Mouse (Mus musculus) C2C12 (cell line): ENCODE measurements around the gene Plekha4.

Source experiments
- CTCF ChIP-seq: IDR thresholded peaks from one replicate; pipeline ENCODE4 v1.5.1; 2011; ENCODE audit not compliant: control insufficient read depth, insufficient read depth, insufficient read length
- MAX ChIP-seq: IDR thresholded peaks from one replicate; pipeline ENCODE4 v1.6.1; 2011; ENCODE audit warnings: mild to moderate bottlenecking, control low read depth
- MYOG ChIP-seq: IDR thresholded peaks from one replicate; pipeline ENCODE4 v1.6.1; 2011; ENCODE audit not compliant: control insufficient read depth, insufficient read length; ENCODE audit errors: extremely low read depth

DNA sequence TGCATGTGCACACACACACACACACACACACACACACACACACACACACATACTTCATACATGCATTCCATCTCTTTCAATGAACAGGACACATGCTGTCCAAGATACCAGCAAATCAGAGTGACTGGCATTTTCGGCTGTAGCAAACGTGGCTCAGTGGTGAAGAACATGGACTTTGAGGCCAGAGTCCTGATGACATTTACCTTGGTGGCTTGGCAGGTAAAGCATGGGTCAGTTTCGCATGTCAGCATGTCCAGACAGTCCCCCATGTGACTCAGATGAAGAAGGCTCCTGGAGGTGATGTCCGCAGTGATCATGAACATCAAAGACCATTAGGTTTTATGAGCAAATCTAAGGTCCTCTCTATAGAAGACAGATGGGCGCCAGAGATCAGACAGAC lies 70.9 kb downstream of the Plekha4 start:
- TF ChIP-seq CTCF (no peak), MAX (no peak), MYOG (no peak)
